Mouse (Mus musculus) kidney, adult 2 months (tissue): ENCODE measurements around the gene Tnfrsf25. TPM values are rescaled to one million over a fixed set of nuclear protein-coding genes. Genes with fewer than 3 reads are reported as not detected.

Experiments
- DNase-seq: peaks from one replicate; pipeline ENCODE4 v3.0.0; 2021
- H3K27ac ChIP-seq: fragments of 200-500 bp; 2 replicates; pipeline ENCODE4 v1.5.1; 2012; ENCODE audit warnings: low read depth, low read length, control low read depth, inconsistent platforms; ENCODE audit not compliant: insufficient read depth
- H3K27me3 ChIP-seq: fragments of 200-500 bp; replicated peaks from 2 replicates; pipeline ENCODE4 v1.6.1; 2012; ENCODE audit warnings: mild to moderate bottlenecking, moderate library complexity, low read length, inconsistent platforms; ENCODE audit not compliant: control insufficient read depth, insufficient read depth
- H3K36me3 ChIP-seq: fragments of 200-500 bp; 2 replicates; pipeline ENCODE4 v1.6.1; 2012; ENCODE audit warnings: mild to moderate bottlenecking, moderate library complexity, low read length, inconsistent platforms; ENCODE audit not compliant: control insufficient read depth, insufficient read depth
- H3K4me1 ChIP-seq: fragments of 200-500 bp; 2 replicates; pipeline ENCODE4 v1.6.1; 2011; ENCODE audit warnings: low read length; ENCODE audit not compliant: control insufficient read depth, insufficient read depth
- H3K4me3 ChIP-seq: fragments of 200-500 bp; 2 replicates; pipeline ENCODE4 v1.5.1; 2011; ENCODE audit warnings: mild to moderate bottlenecking, low read depth, low read length, control low read depth; ENCODE audit not compliant: insufficient read depth
- CTCF ChIP-seq: fragments of 200-500 bp; conservative IDR thresholded peaks from 2 replicates; pipeline ENCODE4 v1.5.1; 2011; ENCODE audit warnings: low read depth, mild to moderate bottlenecking, control low read depth, low read length, moderate library complexity, mixed read lengths; ENCODE audit not compliant: insufficient read depth, insufficient read length
- POLR2A ChIP-seq: fragments of 200-500 bp; IDR thresholded peaks from one replicate; pipeline ENCODE4 v1.6.1; 2011; ENCODE audit warnings: low read depth, low read length, control low read depth
- WGBS: fragments of 180-500 bp; shearing (Covaris S2); methylation state at CpG from one replicate; pipeline ENCODE4 v1.1.7; 2018; 5-methylcytosine and 5-hydroxymethylcytosine counted together
- polyA plus RNA-seq: library from polyadenylated mRNA; depleted of rRNA; stranded (reverse); fragments of >200 nt; gene quantifications from 2 replicates; pipeline ENCODE4 v1.2.3, GENCODE M21; 2012

The Tnfrsf25 gene
- polyA plus RNA-seq, 1 experiment, result 4.4 TPM

GRCm38 (mm10) chr4:152073715-152074114 is 42.0 kb upstream of the Tnfrsf25 start:
- 64% methylated on average over 6 of the region's 6 CpGs for WGBS

GRCm38 (mm10) chr4:152074548-152074947 is 41.2 kb upstream of the Tnfrsf25 start:
- Histone ChIP-seq H3K4me3 (no peak overlapping the region), H3K27ac (no peak overlapping the region), H3K27me3 (no peaks in the 10 kb centered on the region), H3K4me1 (no peaks in the 10 kb centered on the region; the same call in 1 of the 2 replicates), H3K36me3 (no peaks in the 10 kb centered on the region)
- WGBS, result 91% methylated on average over 9 of the region's 9 CpGs
- TF ChIP-seq CTCF (no peak), POLR2A (no peak)
- no peak for DNase-seq

More at GRCm38 (mm10) chr4:152073715-152074114, 42.0 kb upstream of the Tnfrsf25 start:
- Histone ChIP-seq H3K4me1 (no peaks in the 10 kb centered on the region; the same call in 1 of the 2 replicates), H3K4me3 (no peak overlapping the region), H3K36me3 (no peaks in the 10 kb centered on the region), H3K27ac (no peak overlapping the region), H3K27me3 (no peaks in the 10 kb centered on the region)
- DNase-seq, result no peak
- TF ChIP-seq POLR2A, result no peak
- TF ChIP-seq CTCF, result no peak

GRCm38 (mm10) chr4:152077191-152077590 is 38.5 kb upstream of the Tnfrsf25 start:
- Histone ChIP-seq H3K36me3 (no peaks in the 10 kb centered on the region), H3K27me3 (no peaks in the 10 kb centered on the region), H3K4me3 (no peak overlapping the region), H3K4me1 (no peaks in the 10 kb centered on the region), H3K27ac (no peak overlapping the region)
- no peak for DNase-seq
- TF ChIP-seq POLR2A, result no peak
- TF ChIP-seq CTCF, result no peak
- 93% methylated on average over 9 of the region's 9 CpGs for WGBS

- no peak for DNase-seq
- Histone ChIP-seq H3K27me3 (no peaks in the 10 kb centered on the region), H3K27ac (no peak overlapping the region), H3K4me1 (no peaks in the 10 kb centered on the region), H3K36me3 (no peaks in the 10 kb centered on the region), H3K4me3 (no peak overlapping the region)
- TF ChIP-seq CTCF, result no peak
- no peak for TF ChIP-seq POLR2A
- 94% methylated on average over 10 of the region's 10 CpGs for WGBS
These were observed 37.6 kb upstream of the Tnfrsf25 start for GRCm38 (mm10) chr4:152078105-152078530.

GRCm38 (mm10) chr4:152079261-152079660 is 36.5 kb upstream of the Tnfrsf25 start:
- no peak for DNase-seq
- H3K36me3 ChIP-seq, result no peaks in the 10 kb centered on the region
- H3K27me3 ChIP-seq, result no peaks in the 10 kb centered on the region
- 95% methylated on average over 3 of the region's 3 CpGs for WGBS
- no peak overlapping the region for H3K4me3 ChIP-seq
- H3K27ac ChIP-seq, result no peak overlapping the region
- no peaks in the 10 kb centered on the region for H3K4me1 ChIP-seq
- no peak for TF ChIP-seq POLR2A
- TF ChIP-seq CTCF, result no peak

- H3K27ac ChIP-seq, result no peak overlapping the region
- no peak overlapping the region for H3K4me3 ChIP-seq
- 22% methylated on average over 7 of the region's 7 CpGs for WGBS
- no peaks in the 10 kb centered on the region for H3K4me1 ChIP-seq
- DNase-seq, result no peak
- no peaks in the 10 kb centered on the region for H3K36me3 ChIP-seq
- TF ChIP-seq CTCF (no peak), POLR2A (no peak)
- H3K27me3 ChIP-seq, result no peaks in the 10 kb centered on the region
These were observed 35.8 kb upstream of the Tnfrsf25 start for GRCm38 (mm10) chr4:152079931-152080330.

GRCm38 (mm10) chr4:152083611-152084220 is 32.0 kb upstream of the Tnfrsf25 start:
- H3K27me3 ChIP-seq, result no peaks in the 10 kb centered on the region
- peak; percentile 51 for DNase-seq
- no peak for TF ChIP-seq CTCF
- no peak for TF ChIP-seq POLR2A
- H3K4me3 ChIP-seq, result no peak overlapping the region
- 46% methylated on average over 7 of the region's 7 CpGs for WGBS
- no peaks in the 10 kb centered on the region for H3K36me3 ChIP-seq
- H3K4me1 ChIP-seq, result peaks cover 8% of the 10 kb centered on the region; the same call in 1 of the 2 replicates
- no peak overlapping the region for H3K27ac ChIP-seq
